Mouse (Mus musculus): ENCODE measurements around the gene Birc7.

GRCm38 (mm10) chr2:180910928-180911327 lies 17.9 kb upstream of the Birc7 start:
- TF ChIP-seq CTCF (IDR thresholded peaks at IDR 0.05) (no peak), POLR2A (IDR thresholded peaks at IDR 0.05; ENCODE audit: insufficient read depth, low read depth, low read length) (no peak)
